Mouse (Mus musculus): Measurements from ENCODE around the gene Lbx2. TPM values are rescaled to one million over a fixed set of nuclear protein-coding genes. Genes with fewer than 3 reads are reported as not detected.
A peak's percentile ranks its signal among the peaks of the same experiment; 100 is the strongest.

The Lbx2 gene
- total and polyA plus RNA-seq, 2 experiments from 2014 or later: 0.64 TPM; not detected in 1

DNA sequence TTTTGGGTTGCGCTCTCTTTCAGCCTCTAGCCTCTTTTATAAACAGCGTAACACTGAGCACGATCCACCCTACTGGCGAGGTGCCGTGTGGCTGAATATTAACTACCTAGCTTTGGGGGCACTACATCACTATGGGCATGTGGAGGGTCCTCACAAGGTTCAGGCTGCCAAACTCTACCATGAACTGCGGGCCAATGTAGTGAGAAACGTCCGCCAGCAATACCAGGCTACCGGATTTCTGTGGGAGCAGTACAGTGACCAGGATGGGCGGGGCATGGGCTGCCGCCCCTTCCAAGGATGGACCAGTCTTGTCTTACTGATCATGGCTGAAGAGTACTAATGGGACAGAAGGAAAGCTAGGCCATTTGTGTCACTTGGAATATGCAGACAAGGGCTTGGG is 32.2 kb downstream of the Lbx2 start:
- Histone ChIP-seq H3K27me3 (ENCODE audit: control insufficient read depth, insufficient read depth, low read length) (no peaks in the 10 kb centered on the region), H3K4me3 (ENCODE audit: low read depth, low read length) (no peak overlapping the region), H3K4me1 (ENCODE audit: control insufficient read depth, insufficient read depth) (peaks cover 18% of the 10 kb centered on the region; the same call in 1 of the 2 replicates), H3K9ac (replicated peaks; ENCODE audit: low read depth, low read length) (no peak overlapping the region), H3K27ac (ENCODE audit: low read depth) (no peak overlapping the region), H3K4me2 (ENCODE audit: low read depth, low read length) (no peak overlapping the region), H3K36me3 (replicated peaks; ENCODE audit: control insufficient read depth, insufficient read depth, low read length) (peaks cover 15% of the 10 kb centered on the region), H3K9me3 (replicated peaks; ENCODE audit: control insufficient read depth, low read length) (no peaks in the 10 kb centered on the region)
- DNase-seq (ENCODE audit: low spot score) (no peak), ATAC-seq (ENCODE audit: insufficient read depth, low read depth) (no peak)
- 79% methylated on average over 11 of the region's 11 CpGs for WGBS
- TF ChIP-seq CTCF (IDR thresholded peaks at IDR 0.05; ENCODE audit: low read depth) (no peak), EP300 (IDR thresholded peaks at IDR 0.05; ENCODE audit: low read depth) (no peak)

DNA sequence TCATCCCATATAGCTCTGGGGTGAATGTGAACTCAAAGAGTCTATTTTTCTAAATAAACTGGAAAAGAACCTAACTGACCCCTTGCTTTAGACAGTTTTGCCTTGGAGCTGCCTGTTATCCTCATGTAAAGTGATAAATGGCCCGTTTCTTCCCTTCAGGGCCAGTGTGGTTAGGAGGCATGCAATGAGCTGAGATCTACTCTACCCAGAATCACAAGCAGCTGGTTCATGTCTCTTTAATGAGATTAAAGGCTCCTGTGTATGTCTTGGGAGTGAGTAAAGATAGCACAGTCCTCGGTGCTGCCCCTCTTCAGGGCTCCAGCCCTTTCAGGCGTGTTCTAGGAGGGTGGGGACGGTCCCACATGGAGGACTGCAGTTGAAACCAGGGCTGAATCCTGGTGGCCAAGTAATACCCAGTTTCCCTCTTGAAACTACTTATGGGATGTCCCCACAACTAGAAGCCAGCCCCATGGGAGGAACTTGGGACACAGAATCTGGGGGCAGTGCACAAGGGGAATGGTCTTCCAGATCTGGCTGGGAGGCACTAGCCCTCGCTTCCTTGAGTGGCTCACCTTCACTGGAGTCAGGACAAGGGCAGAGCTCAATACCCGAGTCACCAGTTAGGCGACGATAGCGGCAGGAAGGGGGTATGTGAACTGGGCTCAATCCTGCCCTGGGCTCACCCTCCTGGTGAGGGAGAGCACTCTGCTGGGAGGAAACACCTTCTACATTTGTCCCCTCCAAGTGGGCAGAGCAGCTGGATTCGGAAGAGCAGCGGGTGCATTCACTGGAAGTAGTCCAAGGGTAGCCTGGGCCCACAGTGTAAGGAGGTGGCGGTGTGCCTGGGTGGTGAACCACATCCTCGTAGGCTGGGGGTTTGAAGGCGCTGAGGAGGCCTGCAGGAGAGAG is 32.9 kb downstream of the Lbx2 start:
- no peak overlapping the region for H3K9ac ChIP-seq (replicated peaks; ENCODE audit: low read depth, low read length)
- TF ChIP-seq EP300 (IDR thresholded peaks at IDR 0.05; ENCODE audit: low read depth): no peak
- no peak for TF ChIP-seq CTCF (IDR thresholded peaks at IDR 0.05; ENCODE audit: low read depth)
- ATAC-seq (ENCODE audit: insufficient read depth, low read depth) (no peak), DNase-seq (ENCODE audit: low spot score) (no peak)
- H3K36me3 ChIP-seq (replicated peaks; ENCODE audit: control insufficient read depth, insufficient read depth, low read length): peaks cover 15% of the 10 kb centered on the region
- H3K27ac ChIP-seq (ENCODE audit: low read depth): no peak overlapping the region
- no peak overlapping the region for H3K4me2 ChIP-seq (ENCODE audit: low read depth, low read length)
- no peaks in the 10 kb centered on the region for H3K27me3 ChIP-seq (ENCODE audit: control insufficient read depth, insufficient read depth, low read length)
- H3K4me1 ChIP-seq (ENCODE audit: control insufficient read depth, insufficient read depth): peaks cover 21% of the 10 kb centered on the region
- H3K9me3 ChIP-seq (replicated peaks; ENCODE audit: control insufficient read depth, low read length): no peaks in the 10 kb centered on the region
- H3K4me3 ChIP-seq (ENCODE audit: low read depth, low read length): no peak overlapping the region
- WGBS: 73% methylated on average over 14 of the region's 14 CpGs

DNA sequence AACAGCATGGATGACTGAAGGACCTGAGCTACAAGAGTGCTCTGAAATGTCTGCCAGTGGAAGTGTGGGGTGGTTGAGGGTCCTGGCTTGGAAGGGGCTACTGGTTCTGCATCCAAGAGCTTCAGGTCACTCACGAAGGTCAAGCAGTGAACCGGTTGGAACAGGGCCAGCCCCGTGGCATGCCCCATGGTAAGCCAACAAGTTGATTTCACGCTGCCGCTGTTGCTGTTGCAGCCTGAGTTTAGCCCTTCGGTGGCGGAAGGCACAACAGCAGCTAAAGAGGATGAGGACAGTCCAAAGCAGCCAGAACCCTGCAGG is 33.5 kb downstream of the Lbx2 start:
- no peak for DNase-seq (ENCODE audit: low spot score)
- no peak overlapping the region for H3K27ac ChIP-seq (ENCODE audit: low read depth)
- peaks cover 27% of the 10 kb centered on the region for H3K4me1 ChIP-seq (ENCODE audit: control insufficient read depth, insufficient read depth)
- no peaks in the 10 kb centered on the region for H3K9me3 ChIP-seq (replicated peaks; ENCODE audit: control insufficient read depth, low read length)
- no peak overlapping the region for H3K4me3 ChIP-seq (ENCODE audit: low read depth, low read length)
- H3K36me3 ChIP-seq (replicated peaks; ENCODE audit: control insufficient read depth, insufficient read depth, low read length): peaks cover 15% of the 10 kb centered on the region
- no peak for TF ChIP-seq CTCF (IDR thresholded peaks at IDR 0.05; ENCODE audit: low read depth)
- no peak for TF ChIP-seq EP300 (IDR thresholded peaks at IDR 0.05; ENCODE audit: low read depth)
- no peak overlapping the region for H3K9ac ChIP-seq (replicated peaks; ENCODE audit: low read depth, low read length)
- WGBS: 60% methylated on average over 7 of the region's 7 CpGs
- no peaks in the 10 kb centered on the region for H3K27me3 ChIP-seq (ENCODE audit: control insufficient read depth, insufficient read depth, low read length)
- no peak for ATAC-seq (ENCODE audit: insufficient read depth, low read depth)
- H3K4me2 ChIP-seq (ENCODE audit: low read depth, low read length): no peak overlapping the region

DNA sequence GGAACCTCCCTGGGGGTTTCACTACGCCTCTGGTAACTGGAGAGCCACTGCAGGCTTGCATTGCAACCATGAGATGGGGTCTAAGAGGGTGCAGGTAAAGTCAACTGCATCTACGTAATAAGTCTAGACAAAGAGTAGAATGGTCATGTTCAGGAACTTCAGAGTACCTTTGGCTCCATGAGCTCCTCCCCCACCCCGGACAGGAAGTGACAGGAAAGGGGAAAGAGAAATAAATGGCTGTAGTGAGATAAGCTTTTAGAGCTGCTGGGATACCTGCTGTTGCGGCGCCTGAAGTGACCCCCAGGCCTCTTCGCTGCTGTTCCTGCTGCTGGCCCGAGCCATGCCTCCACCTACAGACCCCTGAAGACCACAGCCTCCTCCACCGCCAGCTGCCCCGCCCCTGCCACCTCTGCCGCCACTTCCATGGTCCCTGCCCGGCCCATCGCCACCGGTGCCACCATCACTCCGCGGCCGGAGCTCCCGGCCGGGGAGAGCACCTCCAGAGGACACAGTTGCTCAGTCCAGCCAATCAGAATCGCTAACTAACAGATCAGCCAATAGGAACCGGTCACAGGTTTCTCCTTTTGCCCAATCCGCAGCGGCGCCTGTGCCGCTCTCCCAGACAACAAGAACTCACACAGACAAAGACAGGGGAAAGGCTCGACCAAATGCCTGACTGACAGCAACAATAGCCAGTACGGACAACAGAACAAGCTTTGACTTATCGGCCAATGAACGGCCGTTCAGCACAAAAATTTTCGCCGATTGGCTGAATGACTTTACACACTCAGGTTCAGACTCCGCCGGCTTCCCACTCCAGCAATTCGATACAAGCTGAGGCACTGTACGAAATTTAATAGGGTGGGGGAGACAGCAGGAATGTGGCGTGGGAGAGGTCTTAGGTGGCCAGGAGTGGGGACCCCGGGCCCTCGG is 35.0 kb downstream of the Lbx2 start, which contains the start of gene Wbp1:
TSS of gene Wbp1 (minus strand) at position 630 of the 933 bp plus-strand sequence.
- peaks cover 22% of the 10 kb centered on the region for H3K4me1 ChIP-seq (ENCODE audit: control insufficient read depth, insufficient read depth)
- H3K27ac ChIP-seq (ENCODE audit: low read depth): peak within 1 kb of the TSS; percentile 85

More for the DNA sequence above, 35.0 kb downstream of the Lbx2 start, which contains the start of gene Wbp1:
- ATAC-seq (ENCODE audit: insufficient read depth, low read depth): peak; percentile 95
- Histone ChIP-seq H3K4me2 (ENCODE audit: low read depth, low read length) (peak within 1 kb of the TSS; percentile 96), H3K36me3 (replicated peaks; ENCODE audit: control insufficient read depth, insufficient read depth, low read length) (peaks cover 15% of the 10 kb centered on the region), H3K4me3 (ENCODE audit: low read depth, low read length) (peak within 1 kb of the TSS; percentile 60), H3K27me3 (ENCODE audit: control insufficient read depth, insufficient read depth, low read length) (no peaks in the 10 kb centered on the region), H3K9ac (replicated peaks; ENCODE audit: low read depth, low read length) (peak within 1 kb of the TSS; percentile 72), H3K9me3 (replicated peaks; ENCODE audit: control insufficient read depth, low read length) (no peaks in the 10 kb centered on the region)
- WGBS: under 1% methylated on average over 38 of the region's 38 CpGs
- TF ChIP-seq EP300 (IDR thresholded peaks at IDR 0.05; ENCODE audit: low read depth): peak; percentile 85; the same call in 1 of the 2 replicates
- TF ChIP-seq CTCF (IDR thresholded peaks at IDR 0.05; ENCODE audit: low read depth): no peak
- DNase-seq (ENCODE audit: low spot score): peak; percentile 99

Measured in heart, postnatal 0 days (tissue).